Mouse (Mus musculus) spleen, postnatal 14 days (tissue): ENCODE measurements at regions not wholly inside any gene's neighbourhood (a gene's known extent, or its start where the extent isn't known, plus 50 kb on each side); places are given as distances from the start of the nearest gene placed in this dataset.
"Not testable (repeated sequence)": the region's sequence is repeated elsewhere in the genome, so short reads cannot be mapped to it uniquely, and the experiment has no call there.

ENCODE experiments used
- DNase-seq, 2 experiments: peaks; one replicate each; pipeline ENCODE4 v3.0.0; 2021 to 2022; ENCODE audit warnings: low spot score in 2 of 2

DNA sequence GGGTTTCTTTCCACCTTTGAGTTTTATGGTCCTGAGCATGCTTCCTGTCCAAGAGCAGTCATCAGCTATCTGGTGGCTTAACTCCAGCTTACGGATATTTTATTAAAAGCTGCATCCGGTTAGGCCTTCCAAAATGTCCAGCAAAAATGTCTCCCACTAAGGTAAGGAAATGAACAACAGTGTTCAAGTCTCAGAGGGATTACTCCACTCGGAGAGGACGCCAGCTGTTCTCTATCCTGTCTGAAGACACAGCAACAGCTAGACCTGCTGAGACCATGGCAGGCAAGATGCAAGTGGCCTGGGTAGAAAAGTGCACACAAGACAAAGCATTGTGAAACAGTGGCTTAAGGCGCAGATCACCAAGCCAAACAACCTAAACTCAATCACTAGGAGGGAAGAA is 479.9 kb downstream of the Tns1 start:
- no peak for DNase-seq

DNA sequence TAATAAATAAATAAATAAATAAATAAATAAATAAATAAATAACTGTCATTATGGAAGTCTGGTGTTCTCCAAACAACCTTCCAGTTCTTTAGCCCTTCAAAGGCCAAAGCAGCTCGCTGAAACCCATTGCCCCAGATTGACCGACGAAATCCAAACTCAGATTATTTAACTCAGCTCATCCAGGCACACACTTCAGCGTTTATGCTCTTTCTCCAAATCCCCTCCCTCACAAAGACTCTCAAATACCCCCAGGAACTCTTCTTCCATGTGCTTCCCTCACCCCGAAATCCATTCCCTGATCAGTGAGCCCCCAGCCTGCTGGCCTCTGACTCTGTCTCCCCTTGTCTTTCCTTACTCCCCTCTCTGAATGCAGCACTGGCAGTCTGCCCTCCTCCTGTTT is 480.8 kb downstream of the Tns1 start:
- DNase-seq = no peak

DNA sequence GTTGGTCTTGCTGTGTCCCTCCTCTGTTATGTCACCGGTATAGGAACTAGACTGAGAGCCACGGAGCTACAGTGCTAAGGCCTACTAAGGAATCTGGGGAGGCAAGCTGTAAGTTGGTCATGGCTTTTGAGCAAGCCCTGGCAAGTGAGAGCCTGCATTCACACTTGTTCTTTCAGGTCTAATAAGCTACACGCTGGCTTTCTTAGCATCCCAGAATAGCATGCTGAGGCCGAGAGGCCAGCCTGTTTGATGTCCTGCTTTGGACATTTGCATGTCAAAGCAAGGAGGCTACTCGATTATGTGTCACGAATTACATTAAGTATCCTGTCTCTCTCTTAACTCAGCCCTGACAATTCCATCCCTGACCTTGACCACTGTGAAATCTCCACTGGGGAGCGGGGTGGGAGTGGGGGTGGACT is 481.5 kb downstream of the Tns1 start:
- no peak for DNase-seq

DNA sequence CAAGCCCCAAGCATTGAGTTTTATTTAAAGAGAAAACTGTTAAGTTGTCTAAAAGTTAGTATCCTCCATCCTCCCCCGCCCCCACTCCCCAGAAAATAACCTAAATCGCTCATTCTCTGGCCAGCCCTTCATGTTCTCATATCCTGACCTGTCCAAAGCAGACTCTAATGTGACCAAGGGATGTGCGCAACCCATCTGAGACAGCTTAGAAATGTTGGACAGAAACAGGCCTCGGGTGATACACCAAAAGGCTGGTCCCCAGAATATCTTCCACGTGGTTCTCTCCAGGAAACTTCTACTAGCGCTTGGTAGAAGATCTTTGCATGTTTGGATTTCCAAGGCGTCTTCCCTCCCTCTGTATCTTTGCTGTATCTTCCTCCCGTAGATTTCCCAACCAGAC is 482.8 kb downstream of the Tns1 start:
- no peak for DNase-seq

DNA sequence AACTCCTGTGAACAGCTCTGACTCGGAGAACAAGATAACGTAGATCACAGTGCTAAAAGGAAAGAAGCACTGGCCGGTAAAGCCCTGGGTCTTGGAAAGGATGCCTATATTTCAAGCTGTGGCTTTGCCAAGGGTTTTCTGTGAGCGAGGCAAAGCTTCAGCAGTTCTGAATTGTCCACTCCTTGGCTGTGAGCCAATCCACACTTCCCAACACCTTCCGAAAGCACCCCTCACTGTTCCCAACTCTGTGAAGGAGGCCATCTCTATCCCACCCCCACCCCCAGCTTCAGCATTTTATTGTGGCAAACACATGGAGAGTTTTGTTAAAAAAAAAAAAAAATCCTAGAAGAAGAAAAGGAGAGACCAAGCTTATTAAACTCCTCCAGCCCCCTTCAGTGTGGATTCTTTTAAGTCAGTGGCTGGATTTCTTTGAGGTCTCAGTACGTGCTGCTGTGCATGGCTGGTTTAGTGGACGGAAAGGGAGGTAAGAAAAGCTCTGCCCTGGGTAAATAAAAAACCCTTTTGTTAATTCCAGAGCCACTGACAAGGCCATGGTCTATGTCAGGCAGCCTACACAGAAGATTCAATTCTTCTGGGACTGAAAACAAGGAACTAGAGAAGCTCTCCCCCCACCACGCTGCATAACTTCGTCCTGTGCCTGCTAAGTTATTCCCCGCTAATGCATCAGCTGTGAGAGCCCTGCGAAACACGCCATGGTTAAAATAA is 483.4 kb downstream of the Tns1 start:
- no peak for DNase-seq

DNA sequence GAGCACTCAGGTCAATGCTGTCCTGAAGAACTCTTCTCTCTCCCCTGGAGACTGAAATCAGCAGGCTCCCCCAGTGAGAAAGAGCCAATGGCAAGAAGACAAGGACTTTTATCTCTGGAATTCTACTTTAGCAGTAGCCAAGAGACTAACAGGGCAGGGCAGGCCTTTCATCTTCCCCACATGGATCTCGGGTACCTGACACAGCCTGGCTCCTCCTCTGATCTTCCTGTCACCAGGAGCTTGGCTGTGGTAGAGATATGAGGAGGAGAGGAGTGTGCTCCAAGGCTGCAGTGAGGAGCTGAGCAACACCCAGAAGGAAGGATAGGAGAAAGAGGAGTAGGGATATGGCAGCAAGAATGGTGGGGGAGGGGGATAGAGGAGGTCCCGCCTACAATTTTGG is 488.5 kb downstream of the Tns1 start:
- DNase-seq = no peak

- DNase-seq = no peak
Observed at GRCm38 (mm10) chr1:73634871-73635270, 489.4 kb downstream of the Tns1 start.

GRCm38 (mm10) chr1:73633071-73633470 is 491.2 kb downstream of the Tns1 start:
- no peak for DNase-seq

GRCm38 (mm10) chr1:73630363-73630762 is 493.9 kb downstream of the Tns1 start:
- DNase-seq = no peak

DNA sequence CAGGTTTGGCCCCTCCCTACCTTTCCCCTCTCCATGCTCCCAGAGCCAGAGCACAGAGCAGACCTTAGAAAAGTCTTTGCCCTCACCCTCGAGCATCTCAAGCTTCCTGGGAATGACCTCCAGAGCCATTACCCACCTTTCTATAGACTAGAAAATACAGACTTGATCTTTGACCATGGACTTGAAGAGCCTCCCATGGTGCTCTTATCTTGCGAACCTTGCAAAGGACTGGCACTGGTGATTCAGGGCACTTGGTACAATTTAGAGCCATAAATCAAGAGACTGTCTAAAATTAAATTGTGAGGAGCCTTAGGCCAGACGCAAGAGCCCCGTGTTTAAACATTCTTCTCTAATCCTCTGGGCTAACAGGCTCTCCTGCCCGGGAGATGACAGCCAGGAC is 498.9 kb downstream of the Tns1 start:
- no peak for DNase-seq

- not testable (repeated sequence) for DNase-seq
Observed at GRCm38 (mm10) chr1:73621121-73621520, 503.1 kb downstream of the Tns1 start.

GRCm38 (mm10) chr1:73618551-73619170 is 505.6 kb downstream of the Tns1 start:
- DNase-seq = no peak

- DNase-seq = no peak
Observed at GRCm38 (mm10) chr1:73593653-73594385, 530.4 kb downstream of the Tns1 start.

- DNase-seq = no peak
Observed at GRCm38 (mm10) chr1:73591342-73592099, 532.7 kb downstream of the Tns1 start.

GRCm38 (mm10) chr1:73579680-73580079 is 544.6 kb downstream of the Tns1 start:
- no peak for DNase-seq

GRCm38 (mm10) chr1:73577019-73577418 is 547.2 kb downstream of the Tns1 start:
- DNase-seq = no peak

DNA sequence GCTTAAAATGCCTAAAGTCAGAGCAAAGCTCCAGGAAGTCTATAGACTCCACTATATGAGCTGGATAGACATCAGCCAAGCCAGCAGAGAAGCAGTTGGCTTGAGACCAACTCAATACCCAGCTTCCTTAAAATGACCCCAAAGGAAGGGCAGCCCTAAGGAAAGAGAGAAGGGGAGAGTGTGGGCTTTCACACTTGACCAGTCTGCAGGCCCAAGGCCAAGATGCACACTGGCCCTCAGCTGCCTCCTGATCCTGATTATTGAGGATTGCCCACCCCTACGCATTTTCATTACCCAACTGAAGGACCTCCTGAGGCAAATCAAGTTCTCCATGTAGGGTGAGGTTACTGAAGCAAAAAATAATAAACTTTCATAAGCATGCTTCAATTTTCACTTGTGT is 548.6 kb downstream of the Tns1 start:
- no peak for DNase-seq

DNA sequence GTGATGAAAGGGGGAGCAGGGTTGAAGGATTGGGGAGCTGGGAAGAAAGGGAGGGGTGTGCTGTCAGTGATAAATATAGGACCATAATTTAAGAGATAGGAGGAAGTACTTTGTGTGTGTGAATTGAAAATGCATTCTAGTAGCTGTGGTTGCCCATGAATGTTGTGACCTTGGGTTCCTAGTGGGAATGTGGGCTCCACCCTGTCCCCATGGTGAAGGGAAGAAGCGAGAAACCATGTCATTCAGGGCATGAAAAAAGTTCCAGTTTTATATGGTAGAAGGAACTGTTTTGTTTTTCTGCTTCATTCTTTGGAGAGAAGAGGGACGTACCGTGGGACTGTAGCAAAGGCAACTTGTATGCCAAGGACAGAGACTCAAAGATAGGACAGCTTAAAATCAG is 553.3 kb downstream of the Tns1 start:
- no peak for DNase-seq

DNA sequence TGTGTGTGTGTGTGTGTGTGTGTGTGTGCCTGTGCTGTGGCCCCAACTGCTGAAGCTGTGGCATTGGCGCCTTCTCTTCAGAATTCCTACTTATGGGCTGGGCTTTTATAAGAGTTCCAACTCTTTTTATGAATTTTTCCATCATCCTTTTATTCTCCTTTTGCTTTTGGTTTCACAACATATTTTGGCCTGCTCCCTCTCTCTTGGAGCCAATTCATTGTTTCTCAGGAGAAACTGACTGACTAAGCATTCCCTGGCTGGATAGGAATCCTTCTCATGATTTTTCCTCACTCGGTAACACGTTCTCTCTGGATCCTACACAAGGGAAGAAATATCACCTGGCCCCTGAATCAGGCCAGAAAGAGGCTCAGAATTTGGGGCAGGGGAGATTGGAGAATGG is 551.1 kb upstream of the Tnp1 start:
- DNase-seq = no peak

DNA sequence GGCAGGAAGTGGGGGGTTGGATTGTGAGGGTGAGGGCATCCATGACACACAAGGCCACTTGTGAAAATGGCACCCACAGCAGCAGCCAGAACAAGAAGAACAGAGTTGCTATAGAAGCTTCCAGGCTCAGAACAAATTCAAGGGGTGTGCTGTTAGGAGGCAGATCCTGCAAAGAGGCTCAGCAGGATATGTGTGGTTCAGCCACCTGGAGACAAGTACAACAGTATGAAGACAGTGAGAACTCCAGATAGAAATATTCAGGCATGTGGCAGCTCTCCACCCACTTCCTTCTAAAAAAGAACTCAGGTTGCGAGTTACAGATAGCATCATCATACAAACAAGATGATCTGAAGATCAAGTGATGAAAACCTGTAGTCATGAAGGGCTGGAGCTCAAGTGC is 544.9 kb upstream of the Tnp1 start:
- DNase-seq = no peak

- no peak for DNase-seq
Observed at GRCm38 (mm10) chr1:73547877-73548276, 532.2 kb upstream of the Tnp1 start.

- DNase-seq = no peak
Observed at GRCm38 (mm10) chr1:73545401-73545800, 529.7 kb upstream of the Tnp1 start.
